Mouse (Mus musculus): ENCODE data around the gene Has3. TPM values are rescaled to one million over a fixed set of nuclear protein-coding genes. Genes with fewer than 3 reads are reported as not detected.

The Has3 gene
- total and polyA plus RNA-seq, 2 experiments from 2014 or later = 0.11 to 4.6 TPM

- WGBS = 79% methylated on average over 6 of the region's 6 CpGs
- no peak overlapping the region for H3K27ac ChIP-seq (ENCODE audit: low read depth)
- DNase-seq (ENCODE audit: low spot score) (no peak), ATAC-seq (ENCODE audit: insufficient read depth, low read depth) (no peak)
- no peaks in the 10 kb centered on the region for H3K27me3 ChIP-seq (ENCODE audit: control insufficient read depth, insufficient read depth, low read length)
- H3K9ac ChIP-seq (replicated peaks; ENCODE audit: low read depth, low read length) = no peak overlapping the region
- TF ChIP-seq EP300 (IDR thresholded peaks at IDR 0.05; ENCODE audit: low read depth) = no peak
- TF ChIP-seq CTCF (IDR thresholded peaks at IDR 0.05; ENCODE audit: low read depth) = no peak
- H3K4me2 ChIP-seq (ENCODE audit: low read depth, low read length) = no peak overlapping the region
- H3K9me3 ChIP-seq (replicated peaks; ENCODE audit: control insufficient read depth, low read length) = no peaks in the 10 kb centered on the region
- H3K4me1 ChIP-seq (ENCODE audit: control insufficient read depth, insufficient read depth) = peaks cover 29% of the 10 kb centered on the region
- H3K4me3 ChIP-seq (ENCODE audit: low read depth, low read length) = no peak overlapping the region
- no peaks in the 10 kb centered on the region for H3K36me3 ChIP-seq (replicated peaks; ENCODE audit: control insufficient read depth, insufficient read depth, low read length)
Measured at GRCm38 (mm10) chr8:106836525-106836924, 33.5 kb upstream of the Has3 start.

- no peak for ATAC-seq (ENCODE audit: insufficient read depth, low read depth)
- DNase-seq (ENCODE audit: low spot score) = no peak
- 50% methylated on average over 6 of the region's 6 CpGs for WGBS
Measured at GRCm38 (mm10) chr8:106838803-106839202, 31.2 kb upstream of the Has3 start.

DNA sequence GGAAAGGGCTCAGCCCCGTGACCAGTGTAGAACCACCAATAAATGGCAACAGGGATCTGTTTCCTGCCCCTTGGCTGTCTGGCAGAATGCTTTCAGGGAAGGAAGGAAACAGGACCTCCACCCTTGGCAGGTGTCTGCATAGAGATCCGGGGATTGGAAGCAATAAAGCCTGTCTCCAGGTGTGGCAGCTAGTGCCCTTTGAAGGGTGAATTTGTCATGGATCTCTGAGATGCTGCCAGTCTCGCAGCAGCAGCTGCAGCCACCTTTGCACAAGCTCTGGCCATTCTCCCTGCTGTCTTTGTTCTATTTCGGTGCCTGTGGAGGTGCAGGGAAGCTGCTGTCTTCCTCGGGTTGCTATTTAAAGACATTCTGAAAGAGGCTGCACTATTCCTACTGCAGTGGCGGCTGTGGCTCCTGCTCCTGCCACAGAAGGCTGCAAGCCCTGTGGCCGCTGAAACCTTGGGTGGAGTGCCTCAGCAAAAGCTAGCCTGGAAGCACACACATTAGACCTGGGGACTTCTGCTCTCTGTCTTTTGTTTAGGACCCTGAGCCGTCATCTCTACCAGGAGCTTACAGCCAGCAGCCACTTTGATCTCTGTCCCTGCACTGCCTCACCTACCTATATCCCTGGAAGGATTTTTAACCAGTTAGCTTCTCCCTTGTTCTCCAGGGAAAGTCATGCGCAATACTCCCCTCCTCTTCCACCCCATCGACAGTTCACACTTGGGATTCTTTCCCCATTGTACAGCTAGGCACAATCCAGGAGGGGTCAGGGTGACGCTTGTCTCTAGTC, 30.6 kb upstream of the Has3 start:
- no peaks in the 10 kb centered on the region for H3K27me3 ChIP-seq (ENCODE audit: control insufficient read depth, insufficient read depth, low read length)
- peak overlapping the region; percentile 47 for H3K4me2 ChIP-seq (ENCODE audit: low read depth, low read length)
- TF ChIP-seq EP300 (IDR thresholded peaks at IDR 0.05; ENCODE audit: low read depth) (no peak), CTCF (IDR thresholded peaks at IDR 0.05; ENCODE audit: low read depth) (no peak)
- 21% methylated on average over 11 of the region's 11 CpGs for WGBS
- no peak overlapping the region for H3K4me3 ChIP-seq (ENCODE audit: low read depth, low read length)
- peaks cover 28% of the 10 kb centered on the region for H3K4me1 ChIP-seq (ENCODE audit: control insufficient read depth, insufficient read depth)
- DNase-seq (ENCODE audit: low spot score) (peak; percentile 66), ATAC-seq (ENCODE audit: insufficient read depth, low read depth) (peak; percentile 75)
- no peak overlapping the region for H3K9ac ChIP-seq (replicated peaks; ENCODE audit: low read depth, low read length)
- H3K27ac ChIP-seq (ENCODE audit: low read depth) = peak overlapping the region; percentile 93
- no peaks in the 10 kb centered on the region for H3K9me3 ChIP-seq (replicated peaks; ENCODE audit: control insufficient read depth, low read length)
- no peaks in the 10 kb centered on the region for H3K36me3 ChIP-seq (replicated peaks; ENCODE audit: control insufficient read depth, insufficient read depth, low read length)

More at GRCm38 (mm10) chr8:106838803-106839202, 31.2 kb upstream of the Has3 start:
- Histone ChIP-seq H3K4me3 (ENCODE audit: low read depth, low read length) (no peak overlapping the region), H3K4me1 (ENCODE audit: control insufficient read depth, insufficient read depth) (peaks cover 29% of the 10 kb centered on the region), H3K4me2 (ENCODE audit: low read depth, low read length) (peak overlapping the region; percentile 47), H3K36me3 (replicated peaks; ENCODE audit: control insufficient read depth, insufficient read depth, low read length) (no peaks in the 10 kb centered on the region), H3K27ac (ENCODE audit: low read depth) (peak overlapping the region; percentile 93), H3K9ac (replicated peaks; ENCODE audit: low read depth, low read length) (no peak overlapping the region), H3K27me3 (ENCODE audit: control insufficient read depth, insufficient read depth, low read length) (no peaks in the 10 kb centered on the region), H3K9me3 (replicated peaks; ENCODE audit: control insufficient read depth, low read length) (no peaks in the 10 kb centered on the region)
- TF ChIP-seq CTCF (IDR thresholded peaks at IDR 0.05; ENCODE audit: low read depth) (no peak), EP300 (IDR thresholded peaks at IDR 0.05; ENCODE audit: low read depth) (no peak)

DNA sequence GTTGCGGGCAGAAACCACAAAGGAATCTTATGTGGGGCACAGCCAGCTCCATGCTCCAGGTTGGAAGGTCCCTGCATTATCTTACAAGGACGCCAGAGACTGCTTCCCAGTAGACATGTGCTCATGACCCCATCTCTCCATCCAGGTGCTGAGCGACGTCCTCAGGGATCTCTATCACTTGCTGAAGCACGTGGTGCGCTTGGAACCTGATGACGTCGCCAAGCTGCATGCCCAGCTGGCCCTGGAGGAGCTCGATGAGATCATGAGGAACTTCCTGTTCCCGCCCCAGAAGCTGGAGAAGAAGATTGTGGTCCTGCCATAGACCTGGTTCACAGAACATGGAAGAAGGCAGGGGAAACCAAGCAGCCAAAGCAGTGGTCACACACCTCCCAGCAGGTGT, 20.0 kb upstream of the Has3 start:
- H3K4me1 ChIP-seq (ENCODE audit: control insufficient read depth, insufficient read depth) = no peaks in the 10 kb centered on the region
- TF ChIP-seq CTCF (IDR thresholded peaks at IDR 0.05; ENCODE audit: low read depth) (no peak), EP300 (IDR thresholded peaks at IDR 0.05; ENCODE audit: low read depth) (no peak)
- 0 out of 2 replicates have a peak, but pooled peaks cover 4% of the 10 kb centered on the region for H3K36me3 ChIP-seq (replicated peaks; ENCODE audit: control insufficient read depth, insufficient read depth, low read length)
- no peak overlapping the region for H3K4me3 ChIP-seq (ENCODE audit: low read depth, low read length)
- H3K4me2 ChIP-seq (ENCODE audit: low read depth, low read length) = no peak overlapping the region
- no peaks in the 10 kb centered on the region for H3K9me3 ChIP-seq (replicated peaks; ENCODE audit: control insufficient read depth, low read length)
- WGBS = 60% methylated on average over 10 of the region's 10 CpGs
- no peak overlapping the region for H3K27ac ChIP-seq (ENCODE audit: low read depth)
- no peak overlapping the region for H3K9ac ChIP-seq (replicated peaks; ENCODE audit: low read depth, low read length)
- no peaks in the 10 kb centered on the region for H3K27me3 ChIP-seq (ENCODE audit: control insufficient read depth, insufficient read depth, low read length)
- DNase-seq (ENCODE audit: low spot score) = no peak
- ATAC-seq (ENCODE audit: insufficient read depth, low read depth) = no peak

GRCm38 (mm10) chr8:106854534-106855241, 15.4 kb upstream of the Has3 start:
- Histone ChIP-seq H3K27me3 (ENCODE audit: control insufficient read depth, insufficient read depth, low read length) (no peaks in the 10 kb centered on the region), H3K27ac (ENCODE audit: low read depth) (no peak overlapping the region), H3K4me1 (ENCODE audit: control insufficient read depth, insufficient read depth) (no peaks in the 10 kb centered on the region), H3K36me3 (replicated peaks; ENCODE audit: control insufficient read depth, insufficient read depth, low read length) (0 out of 2 replicates have a peak, but pooled peaks cover 4% of the 10 kb centered on the region), H3K9me3 (replicated peaks; ENCODE audit: control insufficient read depth, low read length) (no peaks in the 10 kb centered on the region), H3K9ac (replicated peaks; ENCODE audit: low read depth, low read length) (no peak overlapping the region), H3K4me3 (ENCODE audit: low read depth, low read length) (no peak overlapping the region), H3K4me2 (ENCODE audit: low read depth, low read length) (no peak overlapping the region)
- peak; percentile 47; the same call in 1 of the 2 replicates for ATAC-seq (ENCODE audit: insufficient read depth, low read depth)
- WGBS = 45% methylated on average over 8 of the region's 8 CpGs
- DNase-seq (ENCODE audit: low spot score) = no peak
- TF ChIP-seq EP300 (IDR thresholded peaks at IDR 0.05; ENCODE audit: low read depth) (no peak), CTCF (IDR thresholded peaks at IDR 0.05; ENCODE audit: low read depth) (peak; percentile 28; the same call in 1 of the 2 replicates)

Measured in heart, postnatal 0 days (tissue).